Mouse (Mus musculus) ES-Bruce4 (cell line): ENCODE results near the gene Tmprss9. TPM values are rescaled to one million over a fixed set of nuclear protein-coding genes. Genes with fewer than 3 reads are reported as not detected.

Source experiments
- H3K27ac ChIP-seq: 2 replicates; pipeline ENCODE4 v1.5.1; 2012; ENCODE audit warnings: low read length, inconsistent platforms; ENCODE audit not compliant: insufficient read depth
- H3K27me3 ChIP-seq: 2 replicates; pipeline ENCODE4 v1.6.1; 2012; ENCODE audit warnings: mild to moderate bottlenecking, low read length, inconsistent platforms; ENCODE audit not compliant: control insufficient read depth, poor library complexity, insufficient read depth, severe bottlenecking
- H3K36me3 ChIP-seq: 2 replicates; pipeline ENCODE4 v1.6.1; 2012; ENCODE audit warnings: inconsistent platforms, mild to moderate bottlenecking, low read length, moderate library complexity; ENCODE audit not compliant: control insufficient read depth, poor library complexity, insufficient read depth, severe bottlenecking
- H3K4me1 ChIP-seq: one replicate; pipeline ENCODE4 v1.8.1; 2011; ENCODE audit warnings: low read length; ENCODE audit not compliant: control insufficient read depth, insufficient read depth
- H3K4me3 ChIP-seq: 2 replicates; pipeline ENCODE4 v1.5.1; 2011; ENCODE audit warnings: low read depth, mild to moderate bottlenecking, low read length
- H3K9ac ChIP-seq: 2 replicates; pipeline ENCODE4 v1.6.1; 2012; ENCODE audit warnings: low read depth, mild to moderate bottlenecking, inconsistent platforms; ENCODE audit not compliant: poor library complexity, severe bottlenecking
- H3K9me3 ChIP-seq: replicated peaks from 2 replicates; pipeline ENCODE4 v1.6.1; 2012; ENCODE audit warnings: mild to moderate bottlenecking, low read length, inconsistent platforms; ENCODE audit not compliant: control insufficient read depth, poor library complexity, insufficient read depth, severe bottlenecking
- CTCF ChIP-seq: IDR thresholded peaks from one replicate; pipeline ENCODE4 v1.8.1; 2011; ENCODE audit warnings: low read depth, low read length
- EP300 ChIP-seq: IDR thresholded peaks from 2 replicates; pipeline ENCODE4 v1.6.1; 2011; ENCODE audit warnings: low read depth, low read length; ENCODE audit not compliant: insufficient read depth
- POLR2A ChIP-seq: IDR thresholded peaks from one replicate; pipeline ENCODE4 v1.8.1; 2011; ENCODE audit warnings: low read length; ENCODE audit not compliant: insufficient read depth
- polyA plus RNA-seq: library from polyadenylated mRNA; stranded (reverse); fragments of >200 nt; gene quantifications from 2 replicates; pipeline ENCODE4 v1.2.4, GENCODE M21; 2011; ENCODE audit warnings: low read depth; ENCODE audit not compliant: missing spikeins, insufficient read depth, insufficient read length

Tmprss9 gene
- polyA plus RNA-seq, 1 experiment = 0.22 TPM

- no peak overlapping the region for H3K27ac ChIP-seq
- peaks cover 4% of the 10 kb centered on the region for H3K4me1 ChIP-seq
- no peaks in the 10 kb centered on the region for H3K9me3 ChIP-seq
- TF ChIP-seq EP300 = peak; percentile 81
- no peak for TF ChIP-seq POLR2A
- peaks cover 9% of the 10 kb centered on the region for H3K36me3 ChIP-seq
- peak overlapping the region; percentile 48 for H3K9ac ChIP-seq
- no peaks in the 10 kb centered on the region for H3K27me3 ChIP-seq
- peak overlapping the region; percentile 54 for H3K4me3 ChIP-seq
Measured at GRCm38 (mm10) chr10:80931695-80932094, 60.0 kb downstream of the Tmprss9 start.

GRCm38 (mm10) chr10:80932206-80932605 is 60.6 kb downstream of the Tmprss9 start:
- H3K27me3 ChIP-seq = no peaks in the 10 kb centered on the region

GRCm38 (mm10) chr10:80932700-80933420 is 61.2 kb downstream of the Tmprss9 start:
- Histone ChIP-seq H3K36me3 (peaks cover 9% of the 10 kb centered on the region), H3K9ac (peak overlapping the region; percentile 48; the same call in 1 of the 2 replicates), H3K27me3 (no peaks in the 10 kb centered on the region), H3K27ac (no peak overlapping the region), H3K4me1 (peaks cover 11% of the 10 kb centered on the region), H3K9me3 (no peaks in the 10 kb centered on the region), H3K4me3 (no peak overlapping the region; the same call in 1 of the 2 replicates)
- no peak for TF ChIP-seq CTCF
- no peak for TF ChIP-seq POLR2A

More at GRCm38 (mm10) chr10:80932206-80932605, 60.6 kb downstream of the Tmprss9 start:
- peaks cover 9% of the 10 kb centered on the region for H3K36me3 ChIP-seq
- H3K9ac ChIP-seq = peak overlapping the region; percentile 48
- H3K27ac ChIP-seq = no peak overlapping the region
- no peak for TF ChIP-seq POLR2A
- TF ChIP-seq EP300 = peak; percentile 77
- H3K9me3 ChIP-seq = no peaks in the 10 kb centered on the region
- peak overlapping the region; percentile 54; the same call in 1 of the 2 replicates for H3K4me3 ChIP-seq
- H3K4me1 ChIP-seq = peaks cover 6% of the 10 kb centered on the region

GRCm38 (mm10) chr10:80933421-80933979 is 61.9 kb downstream of the Tmprss9 start:
- H3K36me3 ChIP-seq = peaks cover 9% of the 10 kb centered on the region
- H3K9ac ChIP-seq = no peak overlapping the region
- no peaks in the 10 kb centered on the region for H3K27me3 ChIP-seq
- no peak overlapping the region for H3K27ac ChIP-seq
- H3K4me3 ChIP-seq = peak overlapping the region; percentile 18; the same call in 1 of the 2 replicates
- no peaks in the 10 kb centered on the region for H3K9me3 ChIP-seq
- TF ChIP-seq POLR2A (no peak), CTCF (no peak), EP300 (no peak)
- peaks cover 13% of the 10 kb centered on the region for H3K4me1 ChIP-seq

- Histone ChIP-seq H3K36me3 (peaks cover 9% of the 10 kb centered on the region), H3K4me1 (peaks cover 18% of the 10 kb centered on the region), H3K27me3 (no peaks in the 10 kb centered on the region), H3K27ac (no peak overlapping the region), H3K9me3 (no peaks in the 10 kb centered on the region), H3K9ac (no peak overlapping the region), H3K4me3 (no peak overlapping the region)
- TF ChIP-seq CTCF (no peak), POLR2A (no peak), EP300 (no peak)
Measured at GRCm38 (mm10) chr10:80934136-80934985, 62.7 kb downstream of the Tmprss9 start.

- H3K9ac ChIP-seq = no peak overlapping the region
Measured at GRCm38 (mm10) chr10:80935241-80935640, 63.6 kb downstream of the Tmprss9 start.

More at GRCm38 (mm10) chr10:80935241-80935640, 63.6 kb downstream of the Tmprss9 start:
- no peak overlapping the region for H3K27ac ChIP-seq
- no peaks in the 10 kb centered on the region for H3K9me3 ChIP-seq
- H3K27me3 ChIP-seq = no peaks in the 10 kb centered on the region
- H3K36me3 ChIP-seq = peaks cover 9% of the 10 kb centered on the region
- no peak overlapping the region for H3K4me3 ChIP-seq
- peaks cover 18% of the 10 kb centered on the region for H3K4me1 ChIP-seq
- no peak for TF ChIP-seq POLR2A
- TF ChIP-seq EP300 = no peak
- TF ChIP-seq CTCF = no peak
